Mouse (Mus musculus) lung, postnatal 0 days (tissue): ENCODE data around the gene Cirbp.

Experiments
- CTCF ChIP-seq: IDR thresholded peaks from 2 replicates; pipeline ENCODE4 v1.5.1; 2016; ENCODE audit warnings: antibody characterized with exemption, mild to moderate bottlenecking
- EP300 ChIP-seq: IDR thresholded peaks from 2 replicates; pipeline ENCODE4 v1.6.1; 2016; ENCODE audit warnings: antibody characterized with exemption, mild to moderate bottlenecking, control low read depth

GRCm38 (mm10) chr10:80121639-80122038 lies 44.1 kb upstream of the Cirbp start:
- no peak for TF ChIP-seq EP300
- TF ChIP-seq CTCF: no peak
